Mouse (Mus musculus): ENCODE data around the gene Oprm1. TPM values are rescaled to one million over a fixed set of nuclear protein-coding genes. Genes with fewer than 3 reads are reported as not detected.

Gene Oprm1
- polyA plus RNA-seq, 1 experiment from 2014 or later: 0.24 TPM

- WGBS: 80% methylated on average over 9 of the region's 9 CpGs
- Histone ChIP-seq H3K27ac (ENCODE audit: low read length) (no peak overlapping the region), H3K4me2 (ENCODE audit: low read depth, low read length) (no peak overlapping the region), H3K9ac (ENCODE audit: low read depth, low read length) (no peak overlapping the region), H3K9me3 (ENCODE audit: control insufficient read depth, low read length) (no peaks in the 10 kb centered on the region), H3K4me1 (ENCODE audit: control insufficient read depth, insufficient read depth, low read length) (no peaks in the 10 kb centered on the region), H3K27me3 (replicated peaks; ENCODE audit: control insufficient read depth, insufficient read depth, low read length) (no peaks in the 10 kb centered on the region), H3K36me3 (ENCODE audit: control insufficient read depth, insufficient read depth, low read length) (no peaks in the 10 kb centered on the region), H3K4me3 (ENCODE audit: low read length) (no peak overlapping the region)
- no peak for ATAC-seq
These were observed 305.6 kb downstream of the Oprm1 start for GRCm38 (mm10) chr10:7063752-7064457.

- Histone ChIP-seq H3K9me3 (ENCODE audit: control insufficient read depth, low read length) (no peaks in the 10 kb centered on the region), H3K4me1 (ENCODE audit: control insufficient read depth, insufficient read depth, low read length) (no peaks in the 10 kb centered on the region), H3K27me3 (replicated peaks; ENCODE audit: control insufficient read depth, insufficient read depth, low read length) (no peaks in the 10 kb centered on the region), H3K4me3 (ENCODE audit: low read length) (no peak overlapping the region), H3K27ac (ENCODE audit: low read length) (no peak overlapping the region), H3K36me3 (ENCODE audit: control insufficient read depth, insufficient read depth, low read length) (no peaks in the 10 kb centered on the region), H3K4me2 (ENCODE audit: low read depth, low read length) (no peak overlapping the region), H3K9ac (ENCODE audit: low read depth, low read length) (no peak overlapping the region)
- ATAC-seq: no peak
- WGBS: 69% methylated on average over 12 of the region's 12 CpGs
These were observed 310.3 kb downstream of the Oprm1 start for GRCm38 (mm10) chr10:7068608-7069007.

GRCm38 (mm10) chr10:7069090-7069489 lies 310.8 kb downstream of the Oprm1 start:
- no peaks in the 10 kb centered on the region for H3K4me1 ChIP-seq (ENCODE audit: control insufficient read depth, insufficient read depth, low read length)
- H3K36me3 ChIP-seq (ENCODE audit: control insufficient read depth, insufficient read depth, low read length): no peaks in the 10 kb centered on the region
- H3K4me3 ChIP-seq (ENCODE audit: low read length): no peak overlapping the region
- H3K9ac ChIP-seq (ENCODE audit: low read depth, low read length): no peak overlapping the region
- 88% methylated on average over 2 of the region's 2 CpGs for WGBS
- no peak overlapping the region for H3K4me2 ChIP-seq (ENCODE audit: low read depth, low read length)
- ATAC-seq: no peak
- H3K9me3 ChIP-seq (ENCODE audit: control insufficient read depth, low read length): no peaks in the 10 kb centered on the region
- no peaks in the 10 kb centered on the region for H3K27me3 ChIP-seq (replicated peaks; ENCODE audit: control insufficient read depth, insufficient read depth, low read length)
- no peak overlapping the region for H3K27ac ChIP-seq (ENCODE audit: low read length)

- H3K36me3 ChIP-seq (ENCODE audit: control insufficient read depth, insufficient read depth, low read length): no peaks in the 10 kb centered on the region
- no peaks in the 10 kb centered on the region for H3K27me3 ChIP-seq (replicated peaks; ENCODE audit: control insufficient read depth, insufficient read depth, low read length)
- WGBS: 59% methylated on average over 8 of the region's 8 CpGs
- ATAC-seq: no peak
- no peak overlapping the region for H3K4me3 ChIP-seq (ENCODE audit: low read length)
- no peaks in the 10 kb centered on the region for H3K9me3 ChIP-seq (ENCODE audit: control insufficient read depth, low read length)
- H3K4me1 ChIP-seq (ENCODE audit: control insufficient read depth, insufficient read depth, low read length): no peaks in the 10 kb centered on the region
- H3K9ac ChIP-seq (ENCODE audit: low read depth, low read length): no peak overlapping the region
- no peak overlapping the region for H3K4me2 ChIP-seq (ENCODE audit: low read depth, low read length)
- no peak overlapping the region for H3K27ac ChIP-seq (ENCODE audit: low read length)
These were observed 312.0 kb downstream of the Oprm1 start for GRCm38 (mm10) chr10:7070100-7070835.

GRCm38 (mm10) chr10:7070924-7071323 lies 312.6 kb downstream of the Oprm1 start:
- WGBS: 62% methylated on average over 5 of the region's 5 CpGs
- ATAC-seq: no peak

GRCm38 (mm10) chr10:7074231-7074630 lies 315.9 kb downstream of the Oprm1 start:
- H3K36me3 ChIP-seq (ENCODE audit: control insufficient read depth, insufficient read depth, low read length): no peaks in the 10 kb centered on the region
- 84% methylated on average over 2 of the region's 2 CpGs for WGBS
- no peak for ATAC-seq
- H3K9ac ChIP-seq (ENCODE audit: low read depth, low read length): no peak overlapping the region
- no peak overlapping the region for H3K27ac ChIP-seq (ENCODE audit: low read length)
- no peak overlapping the region for H3K4me3 ChIP-seq (ENCODE audit: low read length)
- H3K4me1 ChIP-seq (ENCODE audit: control insufficient read depth, insufficient read depth, low read length): peaks cover 3% of the 10 kb centered on the region; the same call in 1 of the 2 replicates
- no peak overlapping the region for H3K4me2 ChIP-seq (ENCODE audit: low read depth, low read length)
- H3K27me3 ChIP-seq (replicated peaks; ENCODE audit: control insufficient read depth, insufficient read depth, low read length): no peaks in the 10 kb centered on the region
- H3K9me3 ChIP-seq (ENCODE audit: control insufficient read depth, low read length): no peaks in the 10 kb centered on the region

More at GRCm38 (mm10) chr10:7070924-7071323, 312.6 kb downstream of the Oprm1 start:
- Histone ChIP-seq H3K4me3 (ENCODE audit: low read length) (no peak overlapping the region), H3K9me3 (ENCODE audit: control insufficient read depth, low read length) (no peaks in the 10 kb centered on the region), H3K4me2 (ENCODE audit: low read depth, low read length) (no peak overlapping the region), H3K9ac (ENCODE audit: low read depth, low read length) (no peak overlapping the region), H3K27ac (ENCODE audit: low read length) (no peak overlapping the region), H3K27me3 (replicated peaks; ENCODE audit: control insufficient read depth, insufficient read depth, low read length) (no peaks in the 10 kb centered on the region), H3K4me1 (ENCODE audit: control insufficient read depth, insufficient read depth, low read length) (no peaks in the 10 kb centered on the region), H3K36me3 (ENCODE audit: control insufficient read depth, insufficient read depth, low read length) (no peaks in the 10 kb centered on the region)

- Histone ChIP-seq H3K4me1 (ENCODE audit: control insufficient read depth, insufficient read depth, low read length) (peaks cover 3% of the 10 kb centered on the region; the same call in 1 of the 2 replicates), H3K4me2 (ENCODE audit: low read depth, low read length) (no peak overlapping the region), H3K4me3 (ENCODE audit: low read length) (no peak overlapping the region), H3K27me3 (replicated peaks; ENCODE audit: control insufficient read depth, insufficient read depth, low read length) (no peaks in the 10 kb centered on the region), H3K9me3 (ENCODE audit: control insufficient read depth, low read length) (no peaks in the 10 kb centered on the region), H3K9ac (ENCODE audit: low read depth, low read length) (no peak overlapping the region), H3K36me3 (ENCODE audit: control insufficient read depth, insufficient read depth, low read length) (no peaks in the 10 kb centered on the region), H3K27ac (ENCODE audit: low read length) (no peak overlapping the region)
- 89% methylated on average over 2 of the region's 2 CpGs for WGBS
- ATAC-seq: no peak
These were observed 317.4 kb downstream of the Oprm1 start for GRCm38 (mm10) chr10:7075661-7076060.

- peak; percentile 69 for ATAC-seq
- no peaks in the 10 kb centered on the region for H3K27me3 ChIP-seq (replicated peaks; ENCODE audit: control insufficient read depth, insufficient read depth, low read length)
- H3K4me1 ChIP-seq (ENCODE audit: control insufficient read depth, insufficient read depth, low read length): peaks cover 3% of the 10 kb centered on the region; the same call in 1 of the 2 replicates
- H3K4me2 ChIP-seq (ENCODE audit: low read depth, low read length): peak overlapping the region; percentile 32
- H3K36me3 ChIP-seq (ENCODE audit: control insufficient read depth, insufficient read depth, low read length): no peaks in the 10 kb centered on the region
- 9% methylated on average over 8 of the region's 8 CpGs for WGBS
- no peak overlapping the region; the same call in 1 of the 2 replicates for H3K27ac ChIP-seq (ENCODE audit: low read length)
- H3K9ac ChIP-seq (ENCODE audit: low read depth, low read length): no peak overlapping the region
- H3K4me3 ChIP-seq (ENCODE audit: low read length): no peak overlapping the region
- no peaks in the 10 kb centered on the region for H3K9me3 ChIP-seq (ENCODE audit: control insufficient read depth, low read length)
These were observed 317.9 kb downstream of the Oprm1 start for GRCm38 (mm10) chr10:7076201-7076600.

- no peaks in the 10 kb centered on the region for H3K9me3 ChIP-seq (ENCODE audit: control insufficient read depth, low read length)
- H3K27ac ChIP-seq (ENCODE audit: low read length): peak overlapping the region; percentile 61
- ATAC-seq: peak; percentile 54; the same call in 1 of the 2 replicates
- H3K36me3 ChIP-seq (ENCODE audit: control insufficient read depth, insufficient read depth, low read length): no peaks in the 10 kb centered on the region
- peaks cover 3% of the 10 kb centered on the region; the same call in 1 of the 2 replicates for H3K4me1 ChIP-seq (ENCODE audit: control insufficient read depth, insufficient read depth, low read length)
- H3K4me3 ChIP-seq (ENCODE audit: low read length): no peak overlapping the region
- H3K4me2 ChIP-seq (ENCODE audit: low read depth, low read length): peak overlapping the region; percentile 32
- H3K27me3 ChIP-seq (replicated peaks; ENCODE audit: control insufficient read depth, insufficient read depth, low read length): no peaks in the 10 kb centered on the region
- H3K9ac ChIP-seq (ENCODE audit: low read depth, low read length): 0 out of 2 replicates have a peak overlapping the region, but pooled peaks have one; percentile 33
- WGBS: 43% methylated on average over 7 of the region's 8 CpGs
These were observed 318.4 kb downstream of the Oprm1 start for GRCm38 (mm10) chr10:7076662-7077211.

Measured in intestine, embryonic 16.5 days (tissue).